Mouse (Mus musculus): ENCODE data around the gene Gadd45a. TPM values are rescaled to one million over a fixed set of nuclear protein-coding genes. Genes with fewer than 3 reads are reported as not detected.

Gene Gadd45a
- 23.0 and 26.2 TPM in 2 replicates for polyA plus RNA-seq (2015; fragmentation: Nextera tagmentation; extraction: Ambion mirVana)

DNA sequence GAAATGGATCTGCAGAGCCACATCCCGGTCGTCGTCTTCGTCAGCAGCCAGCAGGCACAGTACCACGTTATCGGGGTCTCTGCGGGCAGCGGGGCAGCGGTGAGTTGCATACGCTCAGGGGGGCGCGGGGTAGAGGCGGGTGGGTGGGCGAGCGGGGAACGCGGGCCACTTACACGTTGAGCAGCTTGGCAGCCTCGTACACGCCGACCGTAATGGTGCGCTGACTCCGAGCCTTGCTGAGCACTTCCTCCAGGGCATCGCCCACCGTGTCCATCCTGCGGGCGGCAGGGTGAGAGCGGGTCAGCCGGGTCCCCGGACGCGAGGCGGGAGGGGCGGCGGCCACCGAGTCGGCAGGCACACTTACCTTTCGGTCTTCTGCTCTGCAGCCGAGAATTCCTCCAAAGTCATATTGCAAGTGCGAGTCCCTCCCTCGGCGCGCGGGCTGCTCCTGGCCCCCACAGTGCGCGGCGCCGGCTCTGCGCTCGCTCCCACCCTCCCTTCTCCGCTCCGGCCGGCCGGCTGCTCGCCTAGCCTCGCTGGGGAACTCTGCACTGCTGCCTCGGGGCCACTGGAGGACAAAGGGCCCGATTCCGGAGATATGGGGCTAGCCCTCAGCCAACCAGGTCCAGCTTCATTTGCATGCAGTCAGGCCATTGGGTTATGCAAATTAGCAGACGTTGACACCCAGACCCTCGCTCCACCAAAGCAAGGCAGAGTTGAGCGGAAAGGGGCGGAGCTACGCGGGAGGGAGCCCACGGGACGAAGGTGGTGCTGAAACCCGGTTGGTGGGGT lies at the start of gene Gadd45a:
TSS of gene Gadd45a (minus strand) at position 621 of the 792 bp plus-strand sequence.
- Histone ChIP-seq H3K36me3 (ENCODE audit: control insufficient read depth, insufficient read depth, low read length) (no peaks in the 10 kb centered on the region), H3K4me3 (ENCODE audit: low read depth, low read length) (peak within 1 kb of the TSS; percentile 75), H3K4me2 (replicated peaks; ENCODE audit: low read depth) (peak within 1 kb of the TSS; percentile 76), H3K9me3 (ENCODE audit: control insufficient read depth, low read length) (no peaks in the 10 kb centered on the region), H3K27ac (replicated peaks) (peak within 1 kb of the TSS; percentile 95), H3K9ac (ENCODE audit: low read length) (peak within 1 kb of the TSS; percentile 89), H3K27me3 (ENCODE audit: control insufficient read depth, insufficient read depth, low read length) (no peaks in the 10 kb centered on the region), H3K4me1 (replicated peaks; ENCODE audit: control insufficient read depth, insufficient read depth) (no peaks in the 10 kb centered on the region)
- peak; percentile 95 for DNase-seq (ENCODE audit: low spot score)
- peak; percentile 98 for ATAC-seq (ENCODE audit: low FRiP score, low TSS enrichment)
- under 1% methylated on average over 69 of the region's 69 CpGs for WGBS
- TF ChIP-seq CTCF (IDR thresholded peaks at IDR 0.05; ENCODE audit: low read depth) (peak; percentile 40), EP300 (optimal IDR thresholded peaks at IDR 0.05) (no peak)

DNA sequence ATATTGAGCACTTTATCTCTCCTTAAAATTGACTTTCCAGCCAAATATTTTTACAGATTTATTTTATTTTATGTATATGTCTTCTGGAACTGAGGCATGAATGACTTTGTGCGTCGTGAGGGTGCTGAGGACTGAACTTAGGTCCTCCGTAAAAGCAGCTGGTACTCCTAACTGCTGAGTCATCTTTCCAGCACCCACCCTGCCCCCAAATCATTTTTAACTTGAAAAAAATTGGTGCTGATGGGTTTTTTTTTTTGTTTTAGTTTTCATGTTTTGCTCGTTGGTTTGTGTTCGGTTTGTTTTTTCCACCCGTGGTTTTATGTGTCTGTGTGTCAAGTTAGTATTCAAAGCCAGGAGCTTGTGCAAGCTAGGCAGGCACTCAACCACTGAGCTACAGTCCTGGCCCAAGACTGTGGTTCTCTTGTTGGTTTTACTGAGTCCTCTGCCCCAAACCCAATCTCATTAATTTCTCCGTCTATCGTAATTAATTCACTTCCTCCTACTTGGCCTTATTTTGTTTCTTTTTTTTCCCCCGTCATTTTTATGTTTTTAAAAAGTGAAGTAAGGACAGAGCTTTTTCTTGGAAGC lies 48.7 kb upstream of the Gadd45a start:
- no peaks in the 10 kb centered on the region for H3K36me3 ChIP-seq (ENCODE audit: control insufficient read depth, insufficient read depth, low read length)
- no peaks in the 10 kb centered on the region for H3K27me3 ChIP-seq (ENCODE audit: control insufficient read depth, insufficient read depth, low read length)
- H3K9me3 ChIP-seq (ENCODE audit: control insufficient read depth, low read length): no peaks in the 10 kb centered on the region
- no peak overlapping the region for H3K9ac ChIP-seq (ENCODE audit: low read length)
- H3K27ac ChIP-seq (replicated peaks): no peak overlapping the region
- DNase-seq (ENCODE audit: low spot score): no peak
- H3K4me3 ChIP-seq (ENCODE audit: low read depth, low read length): no peak overlapping the region
- 83% methylated on average over 9 of the region's 9 CpGs for WGBS
- no peak overlapping the region for H3K4me2 ChIP-seq (replicated peaks; ENCODE audit: low read depth)
- ATAC-seq (ENCODE audit: low FRiP score, low TSS enrichment): no peak
- TF ChIP-seq EP300 (optimal IDR thresholded peaks at IDR 0.05) (no peak), CTCF (IDR thresholded peaks at IDR 0.05; ENCODE audit: low read depth) (no peak)
- no peaks in the 10 kb centered on the region for H3K4me1 ChIP-seq (replicated peaks; ENCODE audit: control insufficient read depth, insufficient read depth)

DNA sequence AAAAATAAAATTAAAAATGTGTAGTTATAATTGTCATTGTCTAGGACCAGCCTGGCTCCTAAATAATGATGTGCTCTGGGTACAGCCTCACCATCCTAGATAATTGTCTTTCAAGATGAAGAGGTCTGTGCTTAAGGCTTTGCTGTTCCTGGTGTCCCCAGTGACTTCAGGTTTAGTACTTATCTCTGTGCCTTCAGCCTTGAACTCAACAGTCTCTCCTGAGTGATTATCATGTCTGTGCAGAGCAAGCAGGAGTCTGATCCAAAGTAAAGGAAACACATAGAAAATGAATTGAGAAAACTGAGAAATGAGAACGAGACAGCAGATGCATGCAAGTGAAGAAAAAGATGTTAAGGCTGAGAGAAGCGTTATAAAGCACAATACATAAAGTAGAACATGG lies 47.2 kb upstream of the Gadd45a start:
- H3K36me3 ChIP-seq (ENCODE audit: control insufficient read depth, insufficient read depth, low read length): no peaks in the 10 kb centered on the region
- no peak for TF ChIP-seq CTCF (IDR thresholded peaks at IDR 0.05; ENCODE audit: low read depth)
- no peak for TF ChIP-seq EP300 (optimal IDR thresholded peaks at IDR 0.05)
- no peak for DNase-seq (ENCODE audit: low spot score)

DNA sequence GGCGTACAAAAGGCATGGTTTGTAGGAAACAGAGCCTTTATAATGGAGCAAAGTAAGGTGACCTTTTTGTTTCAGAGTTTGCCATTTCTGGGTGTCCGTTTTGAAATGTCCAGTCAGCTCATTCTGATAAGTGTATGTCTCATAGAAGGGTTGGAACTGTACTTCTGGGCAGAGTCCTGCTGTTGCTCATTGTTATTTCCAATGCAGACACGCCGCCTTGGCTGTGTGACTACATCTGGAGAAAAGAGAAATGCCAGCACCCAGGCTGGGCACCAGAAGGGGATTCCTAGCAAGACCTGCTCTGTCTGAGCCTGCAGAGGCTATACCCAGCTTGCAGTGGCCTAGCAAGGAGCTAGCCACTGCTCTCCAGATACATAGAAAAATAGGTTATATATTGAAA lies 43.9 kb upstream of the Gadd45a start:
- peak; percentile 53; the same call in 1 of the 2 replicates for ATAC-seq (ENCODE audit: low FRiP score, low TSS enrichment)
- 81% methylated on average over 4 of the region's 4 CpGs for WGBS
- H3K4me1 ChIP-seq (replicated peaks; ENCODE audit: control insufficient read depth, insufficient read depth): no peaks in the 10 kb centered on the region

More for the DNA sequence above, 47.2 kb upstream of the Gadd45a start:
- no peaks in the 10 kb centered on the region for H3K4me1 ChIP-seq (replicated peaks; ENCODE audit: control insufficient read depth, insufficient read depth)
- no peak overlapping the region for H3K9ac ChIP-seq (ENCODE audit: low read length)
- H3K27me3 ChIP-seq (ENCODE audit: control insufficient read depth, insufficient read depth, low read length): no peaks in the 10 kb centered on the region
- no peaks in the 10 kb centered on the region for H3K9me3 ChIP-seq (ENCODE audit: control insufficient read depth, low read length)
- H3K4me2 ChIP-seq (replicated peaks; ENCODE audit: low read depth): no peak overlapping the region
- H3K27ac ChIP-seq (replicated peaks): no peak overlapping the region
- no peak overlapping the region for H3K4me3 ChIP-seq (ENCODE audit: low read depth, low read length)
- 95% methylated on average over 2 of the region's 2 CpGs for WGBS
- no peak for ATAC-seq (ENCODE audit: low FRiP score, low TSS enrichment)

DNA sequence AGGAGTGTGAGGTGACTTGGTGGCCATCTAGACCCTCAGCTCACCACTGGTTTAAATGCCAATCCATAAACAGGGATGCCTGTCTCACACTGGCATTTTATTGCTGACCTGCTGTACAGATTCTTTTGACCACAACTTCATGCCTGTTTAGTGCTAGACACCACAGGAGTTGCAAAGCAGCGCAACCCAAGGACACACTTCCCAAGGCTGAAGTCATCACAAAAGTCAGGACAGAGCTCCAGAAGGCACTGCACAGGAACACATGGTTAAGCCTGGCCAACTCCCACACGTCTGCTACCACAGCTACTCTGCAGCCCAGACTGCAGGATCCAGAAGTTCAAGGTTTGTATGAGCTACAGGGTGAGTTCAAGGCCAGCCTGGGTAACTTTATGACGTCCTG lies 40.8 kb upstream of the Gadd45a start:
- Histone ChIP-seq H3K4me1 (replicated peaks; ENCODE audit: control insufficient read depth, insufficient read depth) (no peaks in the 10 kb centered on the region), H3K36me3 (ENCODE audit: control insufficient read depth, insufficient read depth, low read length) (no peaks in the 10 kb centered on the region), H3K4me2 (replicated peaks; ENCODE audit: low read depth) (no peak overlapping the region), H3K9ac (ENCODE audit: low read length) (no peak overlapping the region), H3K4me3 (ENCODE audit: low read depth, low read length) (no peak overlapping the region), H3K27me3 (ENCODE audit: control insufficient read depth, insufficient read depth, low read length) (no peaks in the 10 kb centered on the region), H3K9me3 (ENCODE audit: control insufficient read depth, low read length) (no peaks in the 10 kb centered on the region), H3K27ac (replicated peaks) (peak overlapping the region; percentile 56; the same call in 1 of the 2 replicates)
- TF ChIP-seq CTCF (IDR thresholded peaks at IDR 0.05; ENCODE audit: low read depth): no peak
- no peak for TF ChIP-seq EP300 (optimal IDR thresholded peaks at IDR 0.05)
- no peak for DNase-seq (ENCODE audit: low spot score)
- 68% methylated on average over 3 of the region's 3 CpGs for WGBS
- no peak for ATAC-seq (ENCODE audit: low FRiP score, low TSS enrichment)

More for the DNA sequence above, 43.9 kb upstream of the Gadd45a start:
- no peak for DNase-seq (ENCODE audit: low spot score)
- Histone ChIP-seq H3K4me2 (replicated peaks; ENCODE audit: low read depth) (no peak overlapping the region), H3K27me3 (ENCODE audit: control insufficient read depth, insufficient read depth, low read length) (no peaks in the 10 kb centered on the region), H3K27ac (replicated peaks) (no peak overlapping the region), H3K9ac (ENCODE audit: low read length) (no peak overlapping the region), H3K4me3 (ENCODE audit: low read depth, low read length) (no peak overlapping the region), H3K36me3 (ENCODE audit: control insufficient read depth, insufficient read depth, low read length) (no peaks in the 10 kb centered on the region), H3K9me3 (ENCODE audit: control insufficient read depth, low read length) (no peaks in the 10 kb centered on the region)
- TF ChIP-seq CTCF (IDR thresholded peaks at IDR 0.05; ENCODE audit: low read depth): no peak
- TF ChIP-seq EP300 (optimal IDR thresholded peaks at IDR 0.05): no peak

DNA sequence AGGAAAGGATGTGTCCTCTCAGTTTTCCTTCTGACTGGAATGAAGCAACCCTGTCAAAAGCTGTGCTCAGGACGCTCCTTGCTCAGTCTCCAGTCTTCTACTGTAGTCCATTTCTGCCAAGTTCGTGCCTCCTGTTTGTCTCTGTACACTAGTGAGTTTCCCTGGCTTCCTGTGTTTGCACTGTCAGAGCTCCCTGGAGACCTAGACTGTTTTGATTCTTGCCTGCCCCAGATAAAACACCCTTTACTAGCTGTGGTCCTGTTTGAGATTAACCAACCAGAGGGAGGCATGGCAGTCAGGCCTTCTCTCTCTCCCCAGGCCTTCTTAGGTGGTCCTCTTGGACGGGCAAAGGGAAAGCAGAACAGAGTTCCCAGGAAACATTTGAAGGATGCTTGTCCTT lies 40.2 kb upstream of the Gadd45a start:
- 18% methylated on average over 3 of the region's 3 CpGs for WGBS
- Histone ChIP-seq H3K9me3 (ENCODE audit: control insufficient read depth, low read length) (no peaks in the 10 kb centered on the region), H3K4me2 (replicated peaks; ENCODE audit: low read depth) (no peak overlapping the region), H3K9ac (ENCODE audit: low read length) (no peak overlapping the region), H3K27me3 (ENCODE audit: control insufficient read depth, insufficient read depth, low read length) (no peaks in the 10 kb centered on the region), H3K27ac (replicated peaks) (peak overlapping the region; percentile 70), H3K4me1 (replicated peaks; ENCODE audit: control insufficient read depth, insufficient read depth) (0 out of 2 replicates have a peak, but pooled peaks cover 2% of the 10 kb centered on the region), H3K36me3 (ENCODE audit: control insufficient read depth, insufficient read depth, low read length) (no peaks in the 10 kb centered on the region), H3K4me3 (ENCODE audit: low read depth, low read length) (no peak overlapping the region)
- DNase-seq (ENCODE audit: low spot score): no peak
- TF ChIP-seq CTCF (IDR thresholded peaks at IDR 0.05; ENCODE audit: low read depth) (no peak), EP300 (optimal IDR thresholded peaks at IDR 0.05) (no peak)
- peak; percentile 22; the same call in 1 of the 2 replicates for ATAC-seq (ENCODE audit: low FRiP score, low TSS enrichment)

Data from stomach, postnatal 0 days (tissue).